Mouse (Mus musculus) testis, postnatal 14 days (tissue): ENCODE results near the gene Chrm1.
A peak's percentile ranks its signal among the peaks of the same experiment; 100 is the strongest.

Experiments used
- DNase-seq: peaks from one replicate; pipeline ENCODE4 v3.0.0; 2021; ENCODE audit warnings: low spot score

The Chrm1 gene

DNA sequence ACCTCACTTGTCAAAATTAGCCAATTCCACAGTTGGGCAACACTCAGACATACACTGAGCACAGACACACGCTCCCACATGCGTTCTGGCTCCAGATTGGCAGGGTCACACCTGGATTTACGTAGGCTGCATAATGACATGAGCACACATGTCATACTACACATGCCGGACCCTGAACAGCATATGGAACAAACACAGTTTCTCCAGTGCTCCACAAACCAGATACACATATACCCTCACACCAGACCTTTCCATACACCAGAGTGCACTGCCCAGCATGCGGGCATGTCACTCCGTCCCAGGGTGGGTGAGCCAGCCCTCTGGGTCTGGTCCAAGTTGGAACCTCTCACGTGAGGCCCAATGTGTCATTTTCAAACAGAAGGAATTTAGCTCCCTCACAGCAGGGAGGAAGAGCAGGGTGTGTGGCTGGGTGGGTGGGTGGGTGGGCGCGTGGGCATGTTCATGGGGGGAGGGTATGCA lies at the start of gene Chrm1:
TSS of gene Chrm1 (plus strand) at position 430 of the 480 bp plus-strand sequence.
- no peak for DNase-seq

DNA sequence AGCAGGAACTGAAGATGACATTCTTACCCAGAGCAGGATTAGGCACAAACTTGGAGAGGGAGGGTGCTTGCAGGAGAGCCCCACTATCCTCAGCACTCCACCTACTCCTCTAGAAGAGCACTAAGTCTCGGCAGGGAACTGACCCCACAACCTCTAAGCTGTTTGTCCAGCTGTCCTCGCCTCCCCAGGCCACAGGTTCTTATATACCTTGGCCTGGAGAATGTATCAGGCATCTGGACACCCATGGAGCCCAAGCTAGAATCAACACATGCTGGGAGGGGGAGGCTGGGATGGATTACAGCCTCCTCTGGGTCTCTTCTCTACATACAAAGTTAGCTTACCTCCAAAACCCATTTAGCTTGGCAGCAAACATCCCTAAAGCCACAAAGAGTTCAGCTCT lies 49.2 kb upstream of the Chrm1 start:
- DNase-seq: no peak

DNA sequence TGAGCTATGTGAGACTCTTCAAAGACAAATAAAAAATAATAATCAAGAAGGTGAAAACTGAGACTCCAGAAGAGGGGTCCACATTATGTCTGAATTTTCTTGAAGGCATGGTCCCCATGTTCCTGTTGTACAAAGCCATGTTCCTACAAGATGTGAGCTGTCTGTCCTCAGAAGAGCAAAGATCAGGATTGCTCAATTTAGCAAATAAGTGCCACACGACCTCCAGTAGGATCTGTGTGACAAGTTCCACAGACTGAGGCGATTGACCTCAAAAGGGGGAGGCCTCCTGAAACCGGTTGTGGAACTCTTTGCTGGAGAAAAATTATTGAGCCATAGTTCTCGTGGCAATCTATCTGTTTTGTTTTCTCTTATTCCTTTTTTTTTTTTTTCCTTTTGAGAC lies 47.3 kb upstream of the Chrm1 start:
- DNase-seq: no peak

DNA sequence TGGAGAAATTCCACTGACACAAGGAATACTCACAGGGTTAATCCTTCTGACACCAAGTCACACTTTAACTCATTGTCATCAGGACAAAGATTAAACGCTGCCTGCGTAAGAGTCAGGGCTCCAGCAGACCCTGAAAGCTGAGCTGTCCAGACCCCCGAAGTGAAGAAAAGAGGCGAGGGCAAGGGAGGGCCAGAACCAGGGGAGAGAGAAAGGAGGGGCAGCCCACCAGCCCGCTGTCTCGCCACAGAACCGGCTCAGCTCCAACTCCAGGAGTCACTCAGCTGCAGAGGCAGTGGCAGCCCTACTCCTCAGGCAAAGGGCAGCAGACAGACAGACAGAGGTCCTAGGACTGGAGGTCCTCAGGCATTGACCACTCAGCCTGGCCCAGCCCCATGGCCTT lies 45.7 kb upstream of the Chrm1 start, which contains the start of gene Slc22a6:
TSS of gene Slc22a6 (plus strand) at position 136 of the 400 bp plus-strand sequence.
- DNase-seq: no peak

DNA sequence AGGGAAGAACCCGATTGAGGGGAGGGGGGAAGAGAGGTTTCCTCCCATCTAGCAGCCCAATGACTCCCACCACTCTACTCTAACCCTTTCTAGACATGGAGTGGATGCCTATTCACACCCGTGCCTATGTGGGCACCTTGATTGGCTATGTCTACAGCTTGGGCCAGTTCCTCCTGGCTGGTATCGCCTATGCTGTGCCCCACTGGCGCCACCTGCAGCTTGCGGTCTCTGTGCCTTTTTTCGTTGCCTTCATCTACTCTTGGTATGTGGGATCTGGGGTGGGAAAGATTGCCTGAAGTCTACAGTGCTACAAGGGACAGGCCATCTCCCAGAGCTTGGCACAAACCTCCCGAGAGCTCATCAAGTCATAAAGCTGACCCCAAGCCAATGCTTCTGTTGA lies 42.5 kb upstream of the Chrm1 start:
- no peak for DNase-seq

DNA sequence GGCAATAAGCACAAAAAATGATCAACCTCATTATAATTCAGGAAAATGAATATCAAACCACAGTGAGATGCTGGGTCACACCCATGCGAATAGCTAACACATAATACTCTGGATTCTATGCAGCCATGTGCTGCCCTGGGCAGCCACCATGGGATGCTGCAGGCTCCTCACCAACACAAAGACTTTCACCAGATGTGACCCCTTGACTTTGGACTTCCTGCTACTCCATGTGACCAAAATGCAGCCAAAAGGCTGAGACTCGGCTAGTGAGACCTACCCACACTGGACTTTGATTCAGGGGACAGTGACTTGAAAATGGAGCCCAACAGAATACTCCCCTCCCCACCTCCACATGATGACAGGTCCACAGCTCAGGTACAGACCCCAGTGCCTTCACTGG lies 33.3 kb upstream of the Chrm1 start:
- DNase-seq: no peak

DNA sequence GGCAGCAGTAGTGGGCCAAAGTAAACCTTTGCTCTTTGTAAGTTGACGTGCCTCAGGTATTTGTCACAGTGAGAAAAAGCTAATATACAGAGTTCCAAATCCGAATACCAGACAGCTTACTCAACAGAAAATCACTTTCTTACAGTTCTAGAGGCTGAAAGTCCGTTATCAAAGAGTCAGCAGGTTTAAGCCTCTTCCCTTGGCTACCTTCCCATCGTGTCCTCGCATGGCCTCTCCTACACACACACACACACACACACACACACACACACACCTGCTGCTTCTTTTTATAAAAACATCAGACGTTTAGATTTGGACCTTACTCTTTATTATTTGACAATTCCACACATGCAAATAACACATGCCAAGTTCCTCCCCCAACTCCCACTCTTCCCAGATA lies 32.8 kb upstream of the Chrm1 start:
- no peak for DNase-seq

DNA sequence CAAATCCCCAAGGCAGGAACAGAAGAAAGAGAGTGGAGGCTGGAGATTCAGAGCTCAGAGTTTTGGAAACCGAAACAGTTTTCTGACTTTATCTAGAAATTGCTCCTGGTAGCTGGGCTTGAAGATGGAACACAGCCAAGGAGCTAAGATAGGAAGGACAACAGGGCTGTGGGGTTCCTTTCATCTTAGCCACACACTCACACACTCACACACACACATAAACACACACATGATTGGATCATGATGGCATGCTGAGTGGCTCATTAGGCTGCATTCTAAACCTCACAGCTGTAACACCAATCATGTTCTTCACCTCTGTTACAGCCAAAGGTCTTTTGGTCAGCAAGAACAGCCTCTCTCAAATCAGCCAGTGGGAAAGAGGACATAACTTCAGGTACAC lies 31.6 kb upstream of the Chrm1 start:
- no peak for DNase-seq

DNA sequence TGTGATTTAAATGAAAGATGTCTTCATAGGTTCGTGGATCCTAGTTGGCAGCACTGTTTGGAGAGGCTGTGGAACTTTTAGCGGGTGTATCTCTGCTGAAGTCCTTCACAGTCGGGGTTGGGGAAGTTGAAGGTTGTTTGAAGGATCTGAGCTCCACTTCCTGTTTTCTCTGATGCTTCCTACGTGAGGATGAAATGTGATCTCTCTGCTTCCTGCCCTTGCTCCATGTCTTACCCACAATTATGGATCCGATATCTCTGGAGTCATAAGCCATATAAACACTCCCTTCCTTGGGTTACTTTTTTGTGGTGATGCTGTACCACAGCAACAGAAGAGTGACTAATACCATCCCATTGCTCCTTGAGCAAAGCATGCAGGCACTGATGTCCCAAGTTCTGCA lies 21.5 kb upstream of the Chrm1 start:
- DNase-seq: no peak

DNA sequence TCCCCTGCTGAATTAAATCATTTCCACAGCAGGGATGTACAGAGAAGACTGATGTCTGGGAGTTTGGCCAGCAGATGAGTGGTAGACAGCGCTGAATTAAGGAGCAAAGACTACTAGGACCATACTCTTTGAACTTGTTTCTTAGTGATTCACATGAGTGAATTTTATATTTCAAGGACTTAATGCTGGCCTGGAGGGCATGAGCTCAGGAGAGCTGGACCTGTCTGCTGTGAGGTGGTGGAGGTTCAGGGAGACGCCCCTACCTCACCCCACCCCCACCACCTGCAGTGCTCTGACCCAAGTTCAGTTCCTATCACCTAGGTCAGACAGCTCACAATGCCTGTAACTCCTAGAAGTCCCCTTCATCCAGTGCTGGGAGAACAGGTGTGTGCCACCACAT lies 17.2 kb upstream of the Chrm1 start:
- no peak for DNase-seq

DNA sequence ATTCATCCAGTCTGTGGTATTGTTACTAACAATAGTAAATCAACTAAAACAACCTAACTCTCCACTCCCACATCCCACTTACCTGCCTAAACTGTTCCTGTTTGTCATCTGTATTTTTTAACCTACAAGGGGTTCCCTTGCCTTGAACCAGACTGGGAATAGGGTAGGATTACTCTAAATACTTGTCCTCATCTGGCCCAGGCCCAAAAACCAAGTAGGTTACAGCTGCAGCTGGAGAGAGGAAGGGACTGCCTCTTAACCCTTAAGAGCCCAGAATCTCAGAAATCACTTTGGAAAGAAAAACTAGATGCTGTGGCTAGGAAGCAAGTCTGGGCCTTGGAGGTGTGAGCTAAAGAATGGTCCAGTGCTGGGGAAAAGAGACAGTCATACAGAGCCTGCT lies 7.8 kb upstream of the Chrm1 start:
- no peak for DNase-seq

DNA sequence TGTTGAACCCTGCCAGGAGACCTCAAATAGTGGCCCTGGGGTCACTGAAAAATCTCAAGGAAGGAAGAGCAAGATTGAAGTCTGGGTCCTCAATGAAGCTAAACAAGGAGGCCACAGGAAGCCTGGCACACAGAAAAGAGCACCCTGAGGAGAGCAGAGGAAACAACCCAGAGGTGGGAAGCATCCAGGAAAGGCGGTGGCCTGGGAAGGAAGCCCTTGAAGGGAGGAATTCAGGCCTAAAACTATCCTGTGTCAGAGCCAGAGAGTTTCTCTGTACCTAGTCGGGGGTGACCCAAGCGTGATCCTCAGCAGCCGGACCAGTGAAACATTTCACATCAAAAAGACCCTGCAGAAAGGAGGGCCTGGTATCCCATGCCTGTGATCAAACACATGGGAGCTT lies 7.2 kb upstream of the Chrm1 start:
- no peak for DNase-seq

DNA sequence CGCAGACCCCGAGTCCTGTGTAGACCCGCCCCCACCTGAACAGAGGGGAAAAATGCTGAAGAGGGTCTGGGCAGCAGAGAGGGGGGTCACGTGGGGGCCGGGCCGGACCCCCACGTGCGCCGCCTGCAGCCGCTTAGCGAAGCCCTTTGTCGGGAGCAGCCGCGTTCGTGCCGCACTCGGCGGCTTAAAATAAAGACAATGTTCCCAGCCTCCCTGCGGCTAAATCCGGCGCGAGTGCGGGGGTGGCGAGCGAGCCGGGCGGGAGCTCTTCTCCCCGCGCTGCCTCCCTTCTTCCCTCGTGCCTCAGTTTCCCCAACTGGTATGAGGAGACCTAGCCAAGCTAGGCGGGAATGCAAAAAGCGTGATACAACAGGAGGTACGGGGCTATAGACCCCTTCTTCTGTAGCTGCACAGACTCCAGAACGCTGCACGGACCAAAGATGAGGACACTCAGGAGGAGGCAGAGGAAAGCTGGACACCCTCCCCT lies 1.7 kb upstream of the Chrm1 start:
- DNase-seq: peak; percentile 39

DNA sequence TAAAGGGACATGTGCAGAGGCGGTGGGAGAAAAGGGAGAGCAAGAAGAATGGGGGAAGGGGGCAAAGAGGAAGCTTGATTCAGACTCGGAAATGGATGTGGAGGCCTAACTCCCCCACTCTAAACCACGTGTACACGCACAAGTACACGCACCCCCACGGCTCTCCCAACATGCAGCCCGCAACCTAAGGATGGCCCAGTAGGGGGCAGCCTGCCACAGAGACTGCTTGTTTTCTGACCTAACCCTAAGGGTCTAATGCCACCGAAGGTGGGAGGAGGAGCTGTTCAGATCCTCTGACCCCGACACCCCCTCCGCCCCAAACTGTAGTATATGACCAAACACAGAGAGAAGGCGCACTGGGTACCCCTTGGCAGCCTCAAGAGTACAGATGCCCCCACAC lies 1.3 kb upstream of the Chrm1 start:
- peak; percentile 53 for DNase-seq

DNA sequence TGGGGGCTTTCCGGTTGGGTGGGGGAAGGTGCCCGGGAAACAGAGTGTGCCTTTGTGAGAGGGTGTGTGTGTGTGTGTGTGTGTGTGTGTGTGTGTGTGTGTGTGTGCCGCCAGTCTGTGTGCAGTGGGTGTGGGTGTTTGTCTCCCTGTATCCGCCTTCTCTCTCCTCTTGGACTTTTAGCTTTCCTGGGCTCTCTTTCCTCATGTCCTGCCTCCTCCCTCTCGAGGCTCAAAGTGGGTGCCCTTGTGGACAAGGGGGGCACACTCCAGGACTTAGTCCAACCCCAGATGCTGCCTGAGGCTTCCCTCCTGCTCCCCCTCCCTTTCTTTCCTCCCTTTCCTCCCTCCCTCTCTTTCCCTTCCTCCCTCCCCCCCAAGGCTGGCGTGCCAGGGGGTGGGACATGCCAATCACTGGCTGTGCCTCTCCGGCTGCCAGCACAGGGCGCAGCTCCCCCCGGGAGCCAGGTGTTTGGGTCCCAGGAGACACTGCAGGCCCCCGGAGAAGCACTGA lies 377 bp downstream of the Chrm1 start:
- DNase-seq: no peak

DNA sequence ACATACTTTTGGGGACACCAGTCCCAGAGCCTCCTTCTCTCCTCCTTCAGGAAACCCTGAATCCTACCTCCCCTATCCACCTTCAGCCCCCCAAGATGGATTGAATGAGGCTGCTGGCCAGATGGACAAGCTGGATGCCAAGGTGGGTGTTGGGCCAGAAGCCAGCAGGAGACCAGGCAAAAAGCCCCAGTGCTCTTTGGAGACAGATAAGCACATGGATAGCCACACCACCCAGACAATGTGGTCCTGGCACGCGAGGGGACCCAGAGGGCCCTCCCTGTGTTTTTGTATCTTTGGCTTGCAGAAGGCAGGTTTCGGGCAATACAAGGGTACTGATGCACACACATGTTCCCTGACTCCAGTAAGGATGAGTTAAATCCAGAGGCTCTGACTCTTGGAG lies 1.3 kb downstream of the Chrm1 start:
- DNase-seq: no peak

DNA sequence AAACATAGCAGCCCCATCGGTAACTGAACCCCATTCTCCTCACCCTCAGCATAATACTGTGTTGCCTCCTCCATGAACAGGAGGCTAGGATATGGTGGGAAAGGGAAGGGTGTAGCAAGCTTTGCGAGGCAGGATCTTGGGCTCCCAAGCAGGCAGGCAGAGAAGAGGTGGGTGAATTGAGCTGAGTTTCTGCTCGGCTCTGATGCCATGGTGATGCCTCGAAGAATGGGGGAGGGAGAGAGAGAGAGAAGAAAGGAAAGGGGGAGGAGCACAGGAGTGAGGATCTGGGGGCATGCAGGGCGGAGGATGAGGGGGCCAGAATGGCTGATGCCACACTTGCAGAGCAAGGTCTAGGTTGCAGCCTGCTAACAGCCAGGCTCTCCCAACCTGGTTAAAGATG lies 2.2 kb downstream of the Chrm1 start:
- DNase-seq: no peak

DNA sequence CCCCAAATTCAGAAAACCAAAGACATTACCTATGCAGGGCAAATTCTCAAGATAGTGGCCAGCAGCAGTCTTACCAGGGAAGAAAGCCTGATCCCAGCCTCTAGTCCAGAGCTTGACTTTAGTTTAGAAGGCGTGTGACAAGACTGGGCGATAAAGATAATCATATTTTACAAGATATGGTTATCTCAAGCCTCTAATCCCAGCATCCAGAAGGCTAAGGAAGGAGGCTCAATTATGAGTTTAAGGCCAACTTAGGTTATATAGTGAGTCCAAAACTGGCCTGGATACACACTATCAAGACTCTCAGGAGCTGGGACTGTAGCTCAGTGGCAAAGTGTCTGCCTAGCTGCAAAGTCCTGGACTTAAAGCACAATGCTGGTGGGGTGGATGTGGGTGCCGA lies 9.3 kb downstream of the Chrm1 start:
- DNase-seq: no peak

DNA sequence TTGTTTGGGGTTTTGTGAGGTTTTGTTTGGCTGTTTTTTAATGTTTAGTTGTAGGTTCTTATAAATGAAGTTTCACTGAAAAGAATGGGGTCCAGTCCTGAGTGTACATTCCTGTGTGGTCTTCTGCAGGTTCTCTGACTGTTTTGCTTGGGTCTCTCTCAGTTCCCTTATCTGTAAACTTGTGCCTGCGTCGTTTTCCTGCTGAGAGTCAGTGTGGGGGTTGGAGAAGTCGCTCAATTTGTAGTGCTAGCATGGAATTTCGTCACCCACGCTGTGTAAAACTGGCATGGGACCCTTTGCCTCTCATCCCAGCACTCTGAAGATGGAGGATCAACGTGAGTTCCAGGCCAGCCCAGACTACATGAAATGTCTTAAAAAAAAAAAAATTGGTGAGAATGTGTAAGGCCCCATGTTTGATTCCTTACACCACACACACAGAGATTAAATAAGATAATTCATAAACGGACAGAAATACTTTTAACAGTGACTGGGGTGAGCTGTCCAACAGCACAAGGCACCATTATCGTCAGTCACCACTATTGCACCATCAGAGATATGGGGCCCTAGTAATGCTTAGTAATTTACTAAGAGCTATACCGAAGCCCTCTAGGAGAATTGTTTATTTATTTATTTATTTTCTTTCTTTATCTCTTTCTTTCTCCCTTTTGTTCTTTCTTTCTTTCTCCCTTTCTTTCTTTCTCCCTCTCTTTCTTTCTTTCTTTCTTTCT lies 9.9 kb downstream of the Chrm1 start:
- DNase-seq: no peak

DNA sequence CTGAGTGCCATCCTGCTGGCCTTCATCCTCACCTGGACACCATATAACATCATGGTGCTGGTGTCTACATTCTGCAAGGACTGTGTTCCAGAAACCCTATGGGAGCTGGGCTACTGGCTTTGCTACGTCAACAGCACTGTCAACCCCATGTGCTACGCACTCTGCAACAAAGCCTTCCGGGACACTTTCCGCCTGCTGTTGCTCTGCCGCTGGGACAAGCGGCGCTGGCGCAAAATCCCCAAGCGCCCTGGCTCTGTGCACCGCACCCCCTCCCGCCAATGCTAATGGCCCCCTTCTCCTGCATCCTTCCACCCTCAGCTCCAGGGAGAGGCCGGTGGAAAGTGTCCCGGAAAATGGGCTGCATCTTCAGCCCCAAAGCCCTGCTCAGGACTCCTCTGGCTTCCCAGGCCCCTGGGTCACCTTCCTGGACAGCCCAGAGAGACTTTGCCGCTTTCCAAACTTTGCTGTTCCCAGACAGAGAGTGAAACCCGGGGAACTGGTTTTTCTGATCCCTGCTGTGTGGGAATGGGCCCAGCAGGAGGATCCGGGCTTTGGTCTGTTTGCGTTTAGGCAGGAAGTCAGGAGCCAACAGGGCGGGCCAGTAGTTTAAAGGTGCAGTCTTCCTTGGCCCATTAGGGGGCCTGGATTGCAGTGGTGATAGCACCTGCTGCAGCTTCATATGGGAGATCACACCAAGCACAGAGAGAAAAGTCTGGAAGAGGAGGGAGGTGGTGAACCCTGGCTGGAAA lies 15.6 kb downstream of the Chrm1 start:
- DNase-seq: no peak

DNA sequence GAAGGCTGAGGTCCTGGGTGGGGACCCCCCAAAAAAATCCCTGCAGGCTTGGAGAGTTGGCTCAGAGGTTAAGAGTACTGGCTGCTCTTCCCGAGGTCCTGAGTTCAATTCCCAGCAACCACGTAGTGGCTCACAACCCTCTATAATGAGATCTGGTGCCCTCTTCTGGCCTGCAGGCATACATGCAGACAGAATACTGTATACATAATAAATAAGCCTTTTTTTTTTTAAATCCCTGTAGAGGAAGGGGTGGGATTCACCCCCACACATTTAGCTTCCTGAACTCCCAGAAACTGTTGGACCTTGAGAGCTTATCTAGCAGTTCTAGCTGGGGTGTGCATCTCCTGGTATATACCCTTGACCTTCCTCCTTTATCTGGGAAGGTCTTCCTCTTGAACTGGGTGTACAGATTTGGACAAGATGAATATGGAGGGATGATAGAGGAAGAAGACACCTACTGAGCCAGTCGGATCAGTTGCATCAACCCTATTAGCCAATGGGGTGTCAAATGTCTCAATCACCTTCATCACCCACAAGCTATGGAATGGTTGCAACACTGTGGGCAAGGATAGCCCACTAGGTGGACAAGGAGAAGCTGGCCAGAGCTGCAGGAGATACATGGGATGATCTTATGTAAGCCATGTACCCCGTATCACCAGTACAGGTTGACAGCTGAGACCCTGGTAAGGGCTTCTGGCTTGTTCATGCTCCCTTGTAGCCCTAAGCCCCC lies 18.2 kb downstream of the Chrm1 start:
- DNase-seq: no peak

DNA sequence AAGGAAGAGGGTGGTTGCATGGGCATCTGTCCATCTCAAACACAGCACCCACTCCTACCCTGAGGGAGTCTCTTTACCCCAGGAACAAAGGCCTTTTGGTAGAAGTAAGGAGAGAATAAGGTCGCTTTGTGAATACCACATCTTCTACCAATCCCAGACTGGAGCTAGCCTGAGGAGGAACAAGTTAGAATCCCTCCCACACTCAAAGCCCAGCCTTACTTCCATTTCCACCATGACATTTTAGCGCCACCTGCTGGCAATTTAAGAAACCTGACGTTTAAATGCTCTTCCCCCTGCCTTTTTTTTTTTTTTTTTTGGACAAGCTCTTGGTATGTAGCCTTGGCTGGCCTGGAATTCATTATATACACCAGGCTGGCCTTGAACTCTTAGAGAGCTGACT lies 19.4 kb downstream of the Chrm1 start:
- peak; percentile 57 for DNase-seq

DNA sequence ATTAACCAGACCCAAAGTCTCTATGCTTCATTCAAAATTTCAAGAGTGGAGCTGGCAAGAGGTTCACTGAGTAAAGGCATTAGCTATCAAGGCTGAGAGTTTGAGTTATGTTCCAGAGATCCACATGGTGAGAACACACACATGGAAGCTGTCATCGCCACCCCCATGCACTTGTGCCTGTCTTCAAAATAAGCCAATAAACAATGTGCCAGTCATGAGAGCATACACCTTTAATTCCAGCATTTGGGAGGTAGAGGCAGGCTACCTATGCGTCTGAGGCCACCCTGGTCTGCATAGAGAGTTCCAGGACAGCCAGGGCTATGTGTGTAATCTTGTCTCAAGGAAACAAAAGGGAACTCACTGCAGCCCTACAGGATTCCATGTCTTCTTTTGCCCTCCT lies 20.0 kb downstream of the Chrm1 start:
- no peak for DNase-seq
